ENCODE assay signal across 24 mouse cellular contexts in genomic region chr9:114663782-114664181, GRCm38 (mm10). TPM values are rescaled to one million over a fixed set of nuclear protein-coding genes. Genes with fewer than 3 reads are reported as not detected.
DNase-seq lines count a peak whose midpoint lies in the region; ATAC-seq and TF ChIP-seq lines count a peak whose summit lies in the region.
"Had no signal": no experiment of that assay in that cellular context is flagged by ENCODE, and none has a peak within 500 bp of the region (broad histone marks: within the 10 kb centered on the region; RNA-seq: fewer than 3 reads in every experiment).

No protein-coding gene starts in this region.

- 0 out of 2 replicates have a peak overlapping the region, but pooled peaks have one; percentile 50 for H3K9ac ChIP-seq in heart, embryonic 13.5 days
- peak overlapping the region; percentile 17 for H3K9ac ChIP-seq in ES-Bruce4 (ENCODE audit: low read depth, poor library complexity, severe bottlenecking)
- H3K9ac ChIP-seq: embryonic facial prominence, embryonic 15.5 days; stomach, embryonic 15.5 days had no signal

- ATAC-seq in heart, embryonic 13.5 days (ENCODE audit: extremely low read depth, insufficient number of reproducible peaks, low FRiP score, low TSS enrichment) = no peak
- ATAC-seq: forebrain, embryonic 14.5 days; hindbrain, postnatal 0 days; intestine, embryonic 16.5 days; Patski had no signal

- no peaks in the 10 kb centered on the region for H3K36me3 ChIP-seq in heart, embryonic 13.5 days
- H3K36me3 ChIP-seq in ES-Bruce4 (ENCODE audit: control insufficient read depth, insufficient read depth, low read length, poor library complexity, severe bottlenecking) = no peaks in the 10 kb centered on the region
- H3K36me3 ChIP-seq in midbrain, embryonic 10.5 days = no peaks in the 10 kb centered on the region
- H3K36me3 ChIP-seq: embryonic facial prominence, embryonic 15.5 days; hindbrain, embryonic 10.5 days; stomach, embryonic 15.5 days had no signal

- H3K9me3 ChIP-seq in heart, embryonic 13.5 days = peaks cover 3% of the 10 kb centered on the region; the same call in 1 of the 2 replicates
- no peaks in the 10 kb centered on the region for H3K9me3 ChIP-seq in ES-Bruce4 (replicated peaks; ENCODE audit: control insufficient read depth, insufficient read depth, low read length, poor library complexity, severe bottlenecking)
- no peaks in the 10 kb centered on the region for H3K9me3 ChIP-seq in midbrain, embryonic 10.5 days (replicated peaks)
- H3K9me3 ChIP-seq: embryonic facial prominence, embryonic 15.5 days; hindbrain, embryonic 10.5 days; stomach, embryonic 15.5 days had no signal

- TF ChIP-seq EP300 in ES-Bruce4 (IDR thresholded peaks at IDR 0.05; ENCODE audit: insufficient read depth, low read depth, low read length) = no peak

- TF ChIP-seq POLR2A in ES-Bruce4 (IDR thresholded peaks at IDR 0.05; ENCODE audit: insufficient read depth, low read length) = peak; percentile 96

- H3K4me1 ChIP-seq in heart, embryonic 13.5 days = peaks cover 31% of the 10 kb centered on the region
- peaks cover 2% of the 10 kb centered on the region for H3K4me1 ChIP-seq in ES-Bruce4 (ENCODE audit: control insufficient read depth, insufficient read depth, low read length)
- H3K4me1 ChIP-seq in midbrain, embryonic 10.5 days = peaks cover 24% of the 10 kb centered on the region
- H3K4me1 ChIP-seq: embryonic facial prominence, embryonic 15.5 days; stomach, embryonic 15.5 days had no signal

- WGBS in heart, embryonic 13.5 days = 70% methylated on average over 11 of the region's 11 CpGs
- WGBS in midbrain, embryonic 10.5 days = 89% methylated on average over 11 of the region's 11 CpGs

- peak overlapping the region; percentile 80 for H3K27ac ChIP-seq in heart, embryonic 13.5 days (replicated peaks)
- peak overlapping the region; percentile 70 for H3K27ac ChIP-seq in left cerebral cortex, adult 2 months
- peak overlapping the region; percentile 20; the same call in 1 of the 2 replicates for H3K27ac ChIP-seq in ES-Bruce4 (ENCODE audit: insufficient read depth, low read length)
- no peak overlapping the region for H3K27ac ChIP-seq in midbrain, embryonic 10.5 days (replicated peaks)
- H3K27ac ChIP-seq: embryonic facial prominence, embryonic 15.5 days; hindbrain, embryonic 10.5 days; hindbrain, postnatal 0 days; stomach, embryonic 15.5 days had no signal

- no peak overlapping the region for H3K4me2 ChIP-seq in heart, embryonic 13.5 days
- H3K4me2 ChIP-seq: embryonic facial prominence, embryonic 15.5 days; stomach, embryonic 15.5 days had no signal

- H3K4me3 ChIP-seq in heart, embryonic 13.5 days = no peak overlapping the region
- no peak overlapping the region for H3K4me3 ChIP-seq in left cerebral cortex, adult 2 months
- H3K4me3 ChIP-seq in ES-Bruce4 (ENCODE audit: low read depth, low read length) = peak overlapping the region; percentile 70
- no peak overlapping the region for H3K4me3 ChIP-seq in midbrain, embryonic 10.5 days
- H3K4me3 ChIP-seq: embryonic facial prominence, embryonic 15.5 days; hindbrain, embryonic 10.5 days; stomach, embryonic 15.5 days had no signal

- DNase-seq in heart, postnatal 4 days = no peak
- DNase-seq in left cerebral cortex, adult 2 months (ENCODE audit: extremely low spot score in 1 of 2, low spot score in 2 of 2) = no peak
- DNase-seq in left cerebral cortex, adult 8-10 months (ENCODE audit: low spot score in 2 of 2) = no peak
- peak; percentile 96 for DNase-seq in ZHBTc4 (ENCODE audit: low read depth, low spot score)
- DNase-seq in embryo, embryonic 9.5 days (ENCODE audit: extremely low spot score) = no peak
- no peak for DNase-seq in midbrain, embryonic 10.5 days (ENCODE audit: low spot score)
- DNase-seq: adrenal gland, postnatal 14 days; B cell, adult 2 months; cerebellum, adult 9-10 months; gastrocnemius, postnatal 10 days; kidney, adult 9 months; kidney, postnatal 14 days; liver; lung, postnatal 4 days; thymus, adult 2 months had no signal

- TF ChIP-seq CTCF in left cerebral cortex, adult 2 months (IDR thresholded peaks at IDR 0.05) = no peak
- no peak for TF ChIP-seq CTCF in ES-Bruce4 (IDR thresholded peaks at IDR 0.05; ENCODE audit: low read depth, low read length)

- H3K27me3 ChIP-seq in heart, embryonic 13.5 days (replicated peaks) = no peaks in the 10 kb centered on the region
- H3K27me3 ChIP-seq in ES-Bruce4 (ENCODE audit: control insufficient read depth, insufficient read depth, low read length, poor library complexity, severe bottlenecking) = no peaks in the 10 kb centered on the region
- H3K27me3 ChIP-seq in midbrain, embryonic 10.5 days (ENCODE audit: low read depth, poor library complexity, severe bottlenecking) = no peaks in the 10 kb centered on the region
- H3K27me3 ChIP-seq: embryonic facial prominence, embryonic 15.5 days; Patski; stomach, embryonic 15.5 days had no signal

- intact Hi-C loops in left cerebral cortex, adult 2 months (cut with DNase I) = no loop called here

RNA-seq across cellular contexts. Expression of gene Cnot10, which starts 23.8 kb away (rescaled TPM):
- 35.1 and 36.4 TPM in 2 replicates for polyA plus RNA-seq in heart, embryonic 13.5 days (2015; fragmentation: Nextera tagmentation; extraction: Ambion mirVana)
- total RNA-seq in heart, postnatal 4 days (2021) = 10 to 100 TPM; 30.8 to 31.3 TPM
- total RNA-seq in left cerebral cortex, adult 2 months (2021) = 10 to 100 TPM; 47.7 to 49.1 TPM
- 10 to 100 TPM; 42.6 to 48.7 (median 45.0) TPM for total RNA-seq in left cerebral cortex, adult 8-10 months (2022)
- polyA plus RNA-seq in ES-Bruce4 (2011; ENCODE audit: insufficient read depth, insufficient read length, low read depth, missing spikeins) = 57.6 and 61.0 TPM in 2 replicates
- polyA plus RNA-seq in midbrain, embryonic 10.5 days (2016; fragmentation: Nextera tagmentation; extraction: Ambion mirVana) = 71.9 and 72.7 TPM in 2 replicates

RNA-seq across cellular contexts. Expression of gene Dync1li1, which starts 24.8 kb away (rescaled TPM):
- polyA plus RNA-seq in heart, embryonic 13.5 days (2015; fragmentation: Nextera tagmentation; extraction: Ambion mirVana) = 74.5 and 78.4 TPM in 2 replicates
- total RNA-seq in heart, postnatal 4 days (2021) = 10 to 100 TPM; 77.0 to 77.2 TPM
- 10 to 100 TPM; 87.7 to 91.9 TPM for total RNA-seq in left cerebral cortex, adult 2 months (2021)
- 10 to 100 TPM; 84.6 to 87.5 (median 85.9) TPM for total RNA-seq in left cerebral cortex, adult 8-10 months (2022)
- polyA plus RNA-seq in ES-Bruce4 (2011; ENCODE audit: insufficient read depth, insufficient read length, low read depth, missing spikeins) = 73.5 and 73.8 TPM in 2 replicates
- polyA plus RNA-seq in midbrain, embryonic 10.5 days (2016; fragmentation: Nextera tagmentation; extraction: Ambion mirVana) = 86.9 and 99.7 TPM in 2 replicates
